Mouse (Mus musculus): Measurements from ENCODE around the gene Ercc6l. TPM values are rescaled to one million over a fixed set of nuclear protein-coding genes. Genes with fewer than 3 reads are reported as not detected.
"Not testable (repeated sequence)": the region's sequence is repeated elsewhere in the genome, so short reads cannot be mapped to it uniquely, and the experiment has no call there.

Gene Ercc6l
- polyA plus RNA-seq, 1 experiment from 2014 or later = 10.2 TPM

DNA sequence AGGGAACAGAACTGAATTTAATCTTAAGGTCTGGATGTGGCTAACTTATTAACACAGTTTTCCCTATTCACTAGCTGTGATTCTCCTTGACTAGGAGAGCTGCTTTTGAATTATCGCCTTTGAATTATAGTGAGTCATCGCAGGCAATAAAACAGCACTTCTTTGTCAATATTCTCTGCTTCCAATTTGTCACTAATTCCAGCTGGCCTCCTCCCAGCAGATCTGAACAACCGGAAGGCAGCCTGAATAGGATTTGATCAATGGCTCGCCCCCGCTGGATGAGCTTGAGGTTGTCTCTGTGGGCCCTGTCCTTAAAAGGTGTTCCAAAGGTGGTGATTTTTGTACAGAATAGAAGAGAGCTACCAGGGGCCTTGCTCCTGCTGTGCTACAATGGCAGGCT, 9.6 kb upstream of the Ercc6l start:
- no peaks in the 10 kb centered on the region; the same call in 1 of the 2 replicates for H3K4me1 ChIP-seq
- no peaks in the 10 kb centered on the region for H3K27me3 ChIP-seq
- peak overlapping the region; percentile 40; the same call in 1 of the 2 replicates for H3K27ac ChIP-seq
- H3K9me3 ChIP-seq (replicated peaks) = no peaks in the 10 kb centered on the region
- no peak overlapping the region for H3K4me2 ChIP-seq (replicated peaks)
- H3K36me3 ChIP-seq = no peaks in the 10 kb centered on the region
- no peak overlapping the region for H3K9ac ChIP-seq
- H3K4me3 ChIP-seq = no peak overlapping the region
- ATAC-seq (ENCODE audit: low FRiP score) = no peak
- 49% methylated on average over 5 of the region's 5 CpGs for WGBS

DNA sequence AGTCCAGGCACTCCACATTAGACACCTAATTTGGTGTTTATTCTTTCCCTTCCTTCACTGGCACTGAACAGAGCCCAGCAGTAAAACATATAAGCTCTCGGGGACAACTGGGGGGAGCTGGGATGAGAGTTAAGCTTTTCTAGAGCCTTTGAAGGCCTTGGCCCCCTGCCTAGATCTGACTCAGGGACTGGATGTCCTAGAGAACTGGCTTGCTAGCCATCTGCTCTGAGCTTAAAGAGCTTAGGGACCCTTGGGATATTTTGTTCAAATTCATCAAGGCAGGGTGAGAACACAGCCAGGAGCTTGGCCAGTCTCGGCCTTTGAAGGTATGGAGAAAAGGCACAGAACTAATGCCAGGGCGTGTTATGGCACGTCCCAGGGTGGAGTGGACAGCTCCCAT, 6.6 kb upstream of the Ercc6l start:
- Histone ChIP-seq H3K27ac (no peak overlapping the region), H3K4me1 (no peaks in the 10 kb centered on the region; the same call in 1 of the 2 replicates), H3K27me3 (no peaks in the 10 kb centered on the region), H3K4me2 (replicated peaks) (no peak overlapping the region), H3K9me3 (replicated peaks) (no peaks in the 10 kb centered on the region), H3K4me3 (no peak overlapping the region), H3K36me3 (no peaks in the 10 kb centered on the region), H3K9ac (no peak overlapping the region)
- WGBS = 89% methylated on average over 4 of the region's 4 CpGs
- ATAC-seq (ENCODE audit: low FRiP score) = no peak

DNA sequence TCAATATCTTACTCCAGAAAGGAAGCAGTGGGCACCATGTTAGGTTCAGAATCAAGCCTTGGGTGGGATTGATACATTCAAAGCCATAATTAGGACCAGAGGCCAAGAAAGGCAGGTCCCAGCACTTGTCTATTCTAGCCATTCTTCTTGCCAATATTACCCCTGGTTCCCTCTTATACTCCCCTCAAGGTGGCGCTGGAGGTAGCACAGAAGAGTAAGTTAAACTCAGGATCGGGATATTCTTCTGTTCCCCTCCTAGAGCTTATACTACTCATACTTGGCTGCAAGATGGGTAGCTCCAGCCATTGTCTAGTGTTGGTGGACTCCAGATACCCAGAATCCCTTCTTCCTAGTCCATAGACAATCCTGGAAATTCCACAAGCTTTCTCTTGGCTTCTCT, 6.2 kb upstream of the Ercc6l start:
- no peaks in the 10 kb centered on the region for H3K36me3 ChIP-seq
- ATAC-seq (ENCODE audit: low FRiP score) = no peak
- no peaks in the 10 kb centered on the region for H3K27me3 ChIP-seq

DNA sequence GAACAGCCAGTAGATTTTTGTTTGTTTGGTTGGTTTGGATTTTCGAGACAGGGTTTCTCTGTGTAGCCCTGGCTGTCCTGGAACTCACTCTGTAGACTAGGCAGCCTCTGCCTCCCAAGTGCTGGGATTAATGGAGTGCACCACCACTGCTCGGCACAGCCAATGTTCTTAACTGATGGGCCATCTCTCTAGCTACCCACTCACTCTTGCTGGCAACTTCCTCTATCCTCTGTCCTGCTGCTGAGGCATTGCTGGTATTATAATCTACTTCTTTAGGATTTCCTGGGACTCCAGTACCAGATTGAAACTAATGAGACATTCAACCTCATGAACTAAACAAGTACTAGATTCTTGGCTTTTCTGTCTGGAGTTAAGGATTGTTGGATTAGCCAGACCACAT, 3.6 kb upstream of the Ercc6l start:
- H3K4me1 ChIP-seq = no peaks in the 10 kb centered on the region
- no peaks in the 10 kb centered on the region for H3K36me3 ChIP-seq
- H3K9me3 ChIP-seq (replicated peaks) = no peaks in the 10 kb centered on the region
- no peak overlapping the region for H3K4me2 ChIP-seq (replicated peaks)
- no peaks in the 10 kb centered on the region for H3K27me3 ChIP-seq
- no peak overlapping the region for H3K9ac ChIP-seq
- H3K27ac ChIP-seq = no peak overlapping the region
- 78% methylated on average over 2 of the region's 2 CpGs for WGBS
- no peak overlapping the region for H3K4me3 ChIP-seq
- no peak for ATAC-seq (ENCODE audit: low FRiP score)

More for the DNA sequence above, 6.2 kb upstream of the Ercc6l start:
- Histone ChIP-seq H3K9ac (no peak overlapping the region), H3K27ac (no peak overlapping the region), H3K4me3 (no peak overlapping the region), H3K4me2 (replicated peaks) (no peak overlapping the region), H3K4me1 (no peaks in the 10 kb centered on the region; the same call in 1 of the 2 replicates), H3K9me3 (replicated peaks) (no peaks in the 10 kb centered on the region)
- 49% methylated on average over 2 of the region's 2 CpGs for WGBS

DNA sequence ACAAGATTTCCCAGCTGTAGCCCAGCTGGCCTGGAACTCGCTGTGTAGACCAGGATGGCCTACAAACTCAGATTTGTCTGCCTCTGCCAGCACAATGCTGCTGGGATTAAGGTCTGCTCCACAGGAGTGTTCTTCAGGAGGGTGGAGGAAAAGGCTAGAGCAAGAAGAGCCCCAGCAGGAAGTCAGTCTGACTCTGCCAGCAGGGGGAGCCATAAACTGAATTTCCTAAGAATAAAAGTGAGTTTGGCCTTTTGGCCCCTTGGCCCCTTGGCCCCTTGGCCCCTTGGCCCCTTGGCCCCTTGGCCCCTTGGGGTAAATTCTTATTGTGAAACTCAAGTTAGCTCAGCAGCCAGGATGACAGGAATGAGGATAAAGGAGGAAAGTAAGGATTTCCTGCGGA, 2.9 kb upstream of the Ercc6l start:
- Histone ChIP-seq H3K9ac (no peak overlapping the region), H3K4me1 (no peaks in the 10 kb centered on the region), H3K27ac (no peak overlapping the region), H3K27me3 (no peaks in the 10 kb centered on the region), H3K4me3 (no peak overlapping the region), H3K36me3 (no peaks in the 10 kb centered on the region), H3K9me3 (replicated peaks) (no peaks in the 10 kb centered on the region), H3K4me2 (replicated peaks) (no peak overlapping the region)
- ATAC-seq (ENCODE audit: low FRiP score) = no peak
- WGBS = 53% methylated on average over 2 of the region's 2 CpGs

DNA sequence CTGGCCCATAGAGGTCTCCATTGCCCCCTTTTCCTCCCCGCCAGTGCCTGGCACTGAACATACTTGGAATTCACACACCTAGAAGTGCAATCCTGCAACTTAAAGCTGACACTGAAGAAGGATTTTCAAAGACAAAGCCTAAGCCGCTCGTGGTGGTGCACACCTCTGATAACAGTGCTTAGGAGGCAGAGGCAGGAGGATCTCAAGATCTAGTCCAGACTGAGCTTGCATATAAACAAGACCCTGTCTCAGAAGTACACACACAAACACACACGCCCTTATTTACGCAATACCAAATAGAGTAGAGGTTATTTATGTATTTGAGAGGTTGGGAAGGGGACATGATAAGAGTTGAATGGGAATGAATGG, 516 bp upstream of the Ercc6l start:
- H3K9me3 ChIP-seq (replicated peaks) = no peaks in the 10 kb centered on the region
- H3K27ac ChIP-seq = peak overlapping the region; percentile 40
- ATAC-seq (ENCODE audit: low FRiP score) = no peak

DNA sequence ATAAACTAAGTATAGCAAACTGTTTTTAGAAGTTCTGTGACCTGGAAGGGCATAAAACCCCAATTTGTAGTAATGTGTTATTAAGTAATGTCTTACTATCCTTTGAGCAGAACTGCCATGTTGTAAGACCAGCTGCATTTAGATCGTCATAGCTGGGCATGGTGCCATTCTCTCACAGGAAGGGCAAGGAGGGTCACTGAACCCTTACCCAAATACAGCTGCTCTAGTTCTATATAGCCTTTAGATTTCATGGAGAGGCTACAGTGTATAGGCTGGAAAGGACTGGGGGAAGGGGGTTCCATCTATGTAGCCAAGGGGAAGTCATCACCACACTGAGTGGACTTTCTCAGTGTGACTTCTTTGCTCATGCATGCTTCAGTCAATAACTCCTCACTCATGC, 15.7 kb downstream of the Ercc6l start:
- Histone ChIP-seq H3K9ac (no peak overlapping the region), H3K9me3 (replicated peaks) (no peaks in the 10 kb centered on the region), H3K4me3 (no peak overlapping the region), H3K4me1 (no peaks in the 10 kb centered on the region), H3K27ac (no peak overlapping the region), H3K4me2 (replicated peaks) (no peak overlapping the region), H3K27me3 (no peaks in the 10 kb centered on the region; the same call in none of the 2 replicates), H3K36me3 (peaks cover 6% of the 10 kb centered on the region; the same call in 1 of the 2 replicates)
- ATAC-seq (ENCODE audit: low FRiP score) = no peak
- 88% methylated on average over 1 of the region's 1 CpGs for WGBS

More for the DNA sequence above, 516 bp upstream of the Ercc6l start:
- Histone ChIP-seq H3K27me3 (no peaks in the 10 kb centered on the region), H3K4me2 (replicated peaks) (peak overlapping the region; percentile 45), H3K9ac (no peak overlapping the region), H3K4me3 (peak overlapping the region; percentile 26), H3K4me1 (no peaks in the 10 kb centered on the region), H3K36me3 (no peaks in the 10 kb centered on the region)
- 52% methylated on average over 5 of the region's 5 CpGs for WGBS

DNA sequence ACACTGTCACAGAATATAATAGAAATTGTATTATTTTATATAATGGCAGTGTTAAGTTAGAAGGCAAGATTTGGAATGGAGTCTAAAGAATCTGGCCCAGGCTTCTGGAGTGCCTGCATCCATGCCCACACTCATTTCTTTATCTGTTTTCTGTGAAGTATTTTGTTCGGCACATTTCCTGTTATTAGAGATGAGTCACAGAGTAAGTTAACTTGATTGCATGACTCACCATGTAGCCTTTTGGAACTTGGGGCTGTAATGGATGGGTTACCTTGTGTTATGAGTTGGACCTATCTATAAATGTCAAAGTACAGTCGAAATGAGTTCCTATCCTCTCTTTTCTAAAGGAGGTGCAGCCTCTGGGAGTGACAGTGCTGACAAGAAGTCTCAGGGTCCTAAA, 35.6 kb downstream of the Ercc6l start:
- Histone ChIP-seq H3K27me3 (no peaks in the 10 kb centered on the region), H3K4me2 (replicated peaks) (no peak overlapping the region), H3K4me3 (no peak overlapping the region), H3K36me3 (peaks cover 8% of the 10 kb centered on the region; the same call in 1 of the 2 replicates), H3K4me1 (no peaks in the 10 kb centered on the region; the same call in 1 of the 2 replicates), H3K27ac (no peak overlapping the region), H3K9me3 (replicated peaks) (no peaks in the 10 kb centered on the region), H3K9ac (no peak overlapping the region)
- 87% methylated on average over 2 of the region's 2 CpGs for WGBS
- no peak for ATAC-seq (ENCODE audit: low FRiP score)

DNA sequence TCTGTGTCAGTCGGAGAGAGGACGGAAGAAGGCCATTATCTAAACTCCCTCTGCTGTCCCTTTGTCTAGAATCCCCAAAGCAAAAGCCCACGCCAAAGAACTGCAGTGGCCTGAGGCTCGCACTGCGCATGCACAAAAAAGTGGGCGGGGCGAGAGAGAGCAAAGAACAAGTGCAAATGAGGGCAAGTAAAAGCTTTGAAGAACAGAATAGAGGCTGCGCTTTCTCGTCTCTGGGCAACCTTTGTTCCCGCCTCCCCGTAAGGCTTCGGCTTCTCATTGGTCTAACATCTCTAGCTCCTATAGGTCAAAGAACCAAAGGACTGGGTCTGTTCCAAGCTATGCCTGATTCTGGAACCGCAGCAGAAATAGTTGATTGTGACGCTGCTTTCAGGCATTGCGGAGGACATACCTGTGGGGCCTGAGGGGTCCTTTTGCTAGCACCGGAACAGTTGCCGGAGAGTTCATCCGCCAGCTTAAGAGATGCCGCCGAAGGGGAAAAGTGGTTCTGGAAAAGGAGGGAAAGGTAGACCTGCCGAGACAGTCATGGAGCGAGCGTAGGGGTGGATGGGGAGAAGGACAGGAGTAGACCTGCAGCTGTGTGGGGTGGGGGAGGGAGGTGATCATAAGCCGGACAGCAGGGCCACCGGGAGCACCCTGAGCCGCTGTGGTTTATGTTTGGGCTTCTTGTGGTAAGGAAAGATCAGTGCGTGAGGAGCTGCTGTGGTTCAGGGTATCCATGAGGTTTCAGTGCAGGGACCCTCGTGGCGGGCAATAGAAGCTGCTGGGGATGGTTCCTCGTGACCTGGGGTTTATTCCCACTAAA, 37.6 kb downstream of the Ercc6l start, which contains the start of gene Pin4:
Gene Pin4 (plus strand): TSS at position 406 of the 823 bp plus-strand sequence.
- WGBS = 16% methylated on average over 30 of the region's 30 CpGs
- peak within 1 kb of the TSS; percentile 63 for H3K4me2 ChIP-seq (replicated peaks)

DNA sequence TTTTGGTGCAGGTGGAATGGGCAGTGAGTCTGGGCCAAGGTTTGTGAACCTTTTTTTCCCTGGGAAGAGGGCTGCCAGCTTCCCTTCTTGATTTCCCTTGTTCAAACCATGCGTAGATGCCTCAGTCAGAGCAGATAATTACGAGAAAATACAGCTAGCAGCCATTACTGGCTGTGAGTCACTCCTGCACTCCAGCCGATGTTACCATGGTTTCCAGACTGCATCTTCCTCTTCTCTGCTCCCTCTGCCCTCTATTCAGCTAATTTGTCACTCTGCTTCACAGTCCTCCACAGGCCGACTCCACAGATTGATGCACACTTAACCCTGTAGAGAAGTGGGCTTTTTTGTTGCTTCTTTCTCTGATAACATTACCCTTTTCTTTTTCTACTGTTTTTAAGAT, 41.2 kb downstream of the Ercc6l start:
- H3K4me2 ChIP-seq (replicated peaks) = no peak overlapping the region
- H3K27me3 ChIP-seq = peaks cover 11% of the 10 kb centered on the region
- H3K27ac ChIP-seq = peak overlapping the region; percentile 72
- ATAC-seq (ENCODE audit: low FRiP score) = no peak
- H3K9ac ChIP-seq = no peak overlapping the region
- H3K36me3 ChIP-seq = no peaks in the 10 kb centered on the region
- H3K4me1 ChIP-seq = no peaks in the 10 kb centered on the region; the same call in 1 of the 2 replicates
- whole genome bisulfite sequencing = 51% methylated on average over 4 of the region's 4 CpGs
- H3K9me3 ChIP-seq (replicated peaks) = no peaks in the 10 kb centered on the region
- no peak overlapping the region for H3K4me3 ChIP-seq

More for the DNA sequence above, 37.6 kb downstream of the Ercc6l start, which contains the start of gene Pin4:
- H3K27ac ChIP-seq = peak within 1 kb of the TSS; percentile 62
- peak; percentile 99 for ATAC-seq (ENCODE audit: low FRiP score)
- peaks cover 5% of the 10 kb centered on the region; the same call in 1 of the 2 replicates for H3K36me3 ChIP-seq
- no peaks in the 10 kb centered on the region; the same call in 1 of the 2 replicates for H3K4me1 ChIP-seq
- no peaks in the 10 kb centered on the region for H3K9me3 ChIP-seq (replicated peaks)
- H3K9ac ChIP-seq = peak within 1 kb of the TSS; percentile 67
- H3K4me3 ChIP-seq = peak within 1 kb of the TSS; percentile 58
- no peaks in the 10 kb centered on the region for H3K27me3 ChIP-seq

DNA sequence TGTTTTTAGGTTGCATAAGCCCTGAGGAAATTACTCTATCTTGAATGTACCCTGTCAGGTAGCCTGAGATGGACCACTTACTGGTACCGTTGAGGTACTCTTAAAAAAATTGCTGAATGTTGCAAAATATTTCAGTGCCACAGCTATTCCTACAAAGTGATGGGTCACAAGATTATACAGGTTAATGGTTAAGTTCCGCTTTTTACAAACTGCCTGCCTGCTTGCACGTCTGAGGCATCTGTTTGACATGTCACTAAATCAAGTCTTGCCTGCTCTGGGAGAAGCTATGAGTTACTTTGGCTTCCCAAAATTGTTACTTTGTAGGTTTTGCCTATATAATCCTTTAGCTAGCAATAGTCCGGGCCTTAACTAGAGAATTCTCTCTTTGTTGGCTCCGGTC, 47.5 kb downstream of the Ercc6l start:
- not testable (repeated sequence) for H3K36me3 ChIP-seq; H3K4me2 ChIP-seq (replicated peaks); H3K27ac ChIP-seq; H3K4me3 ChIP-seq; H3K4me1 ChIP-seq; ATAC-seq (ENCODE audit: low FRiP score); H3K9me3 ChIP-seq (replicated peaks); H3K9ac ChIP-seq
- WGBS = 79% methylated on average over 5 of the region's 5 CpGs
- peaks cover 14% of the 10 kb centered on the region for H3K27me3 ChIP-seq

DNA sequence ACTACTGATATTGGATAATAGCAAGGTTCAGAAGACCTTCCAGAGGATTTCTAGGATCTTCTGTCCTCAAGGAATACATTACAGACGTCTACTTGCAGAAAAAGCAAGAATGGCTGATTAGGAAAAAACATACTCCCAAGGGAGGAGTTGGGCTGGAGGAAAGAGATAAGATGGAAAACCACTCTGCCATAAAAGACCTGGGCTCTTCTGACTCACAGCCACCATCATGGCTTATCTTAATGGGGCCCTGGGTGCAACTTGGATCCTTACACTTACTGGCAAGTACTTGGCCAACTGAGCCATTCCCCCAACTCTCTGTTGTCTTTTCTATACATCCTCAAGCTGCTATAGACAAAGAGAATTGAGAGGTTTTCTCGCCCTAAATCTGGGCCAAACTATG, 53.1 kb downstream of the Ercc6l start:
- not testable (repeated sequence) for H3K27me3 ChIP-seq; H3K9ac ChIP-seq; H3K27ac ChIP-seq; H3K4me2 ChIP-seq (replicated peaks); H3K9me3 ChIP-seq (replicated peaks); ATAC-seq (ENCODE audit: low FRiP score); H3K36me3 ChIP-seq; H3K4me3 ChIP-seq; H3K4me1 ChIP-seq
- 84% methylated on average over 2 of the region's 2 CpGs for WGBS

DNA sequence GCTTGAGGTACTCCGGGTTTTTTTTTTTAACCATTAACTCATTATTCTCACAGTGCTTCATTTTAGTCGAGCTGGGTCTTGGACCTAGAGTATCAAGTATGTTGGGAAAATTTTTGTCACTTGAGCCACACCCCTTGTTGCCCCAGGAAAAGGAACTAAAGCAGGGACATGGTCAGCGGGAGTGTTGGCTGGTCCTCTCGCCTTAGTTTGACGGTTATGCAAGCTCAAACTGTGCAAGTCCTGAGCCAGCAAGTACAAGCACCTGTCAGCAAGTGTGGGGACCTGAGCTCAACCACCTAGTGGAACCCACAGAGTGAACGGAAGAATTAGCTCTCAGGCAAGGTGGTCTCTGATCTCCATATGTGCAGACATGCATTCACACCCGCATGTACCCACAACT, 55.0 kb downstream of the Ercc6l start:
- Histone ChIP-seq H3K27me3 (peaks cover 4% of the 10 kb centered on the region; the same call in 1 of the 2 replicates), H3K4me1 (no peaks in the 10 kb centered on the region), H3K9me3 (replicated peaks) (no peaks in the 10 kb centered on the region), H3K4me2 (replicated peaks) (no peak overlapping the region), H3K27ac (no peak overlapping the region), H3K9ac (no peak overlapping the region), H3K4me3 (no peak overlapping the region), H3K36me3 (no peaks in the 10 kb centered on the region)
- WGBS = 64% methylated on average over 7 of the region's 7 CpGs
- no peak for ATAC-seq (ENCODE audit: low FRiP score)

All from hindbrain, embryonic 12.5 days (tissue).